Mouse (Mus musculus) midbrain, embryonic 11.5 days (tissue): Measurements from ENCODE around the gene Gm21970. TPM values are rescaled to one million over a fixed set of nuclear protein-coding genes. Genes with fewer than 3 reads are reported as not detected.
A peak's percentile ranks its signal among the peaks of the same experiment; 100 is the strongest.

ENCODE experiments used
- ATAC-seq: fragments of 200-750 bp; cut with Nextera tagmentation; 2 replicates; pipeline ENCODE4 v1.8.0; 2017; ENCODE audit warnings: moderate TSS enrichment, moderate library complexity; ENCODE audit not compliant: low FRiP score
- DNase-seq: peaks from one replicate; pipeline ENCODE4 v3.0.0; 2015; ENCODE audit warnings: low spot score; ENCODE audit errors: missing footprints
- H3K27ac ChIP-seq: fragments of 300-500 bp; sonication (generic); 2 replicates; pipeline ENCODE4 v1.5.1; 2014; ENCODE audit warnings: low read depth, low read length
- H3K27me3 ChIP-seq: fragments of 300-500 bp; sonication (generic); 2 replicates; pipeline ENCODE4 v1.6.1; 2014; ENCODE audit warnings: mild to moderate bottlenecking, low read length, moderate library complexity, mixed read lengths; ENCODE audit not compliant: control insufficient read depth, insufficient read depth
- H3K36me3 ChIP-seq: fragments of 300-500 bp; sonication (generic); 2 replicates; pipeline ENCODE4 v1.6.1; 2014; ENCODE audit warnings: mild to moderate bottlenecking, low read length, moderate library complexity, mixed read lengths; ENCODE audit not compliant: control insufficient read depth, insufficient read depth
- H3K4me1 ChIP-seq: fragments of 300-500 bp; sonication (generic); 2 replicates; pipeline ENCODE4 v1.6.1; 2014; ENCODE audit warnings: low read length; ENCODE audit not compliant: control insufficient read depth, insufficient read depth
- H3K4me2 ChIP-seq: fragments of 300-500 bp; sonication (generic); 2 replicates; pipeline ENCODE4 v1.6.1; 2014; ENCODE audit warnings: mild to moderate bottlenecking, moderate library complexity
- H3K4me3 ChIP-seq: fragments of 300-500 bp; sonication (generic); 2 replicates; pipeline ENCODE4 v1.5.1; 2014; ENCODE audit warnings: low read depth, low read length
- H3K9ac ChIP-seq: fragments of 300-500 bp; sonication (generic); 2 replicates; pipeline ENCODE4 v1.6.1; 2014; ENCODE audit warnings: low read length
- H3K9me3 ChIP-seq: fragments of 300-500 bp; sonication (generic); 2 replicates; pipeline ENCODE4 v1.6.1; 2016; ENCODE audit warnings: low read length; ENCODE audit not compliant: control insufficient read depth
- WGBS: fragments of 180-500 bp; shearing (Covaris S2); extraction: QIAGEN DNeasy Blood & Tissue Kit; methylation state at CpG from one replicate; pipeline ENCODE4 v1.1.7; 2014; 5-methylcytosine and 5-hydroxymethylcytosine counted together
- polyA plus RNA-seq: library from polyadenylated mRNA; unstranded; fragments of >200 nt; fragmentation: Nextera tagmentation; extraction: Ambion mirVana; gene quantifications from 2 replicates; pipeline ENCODE4 v1.2.1, GENCODE M21; 2014

The Gm21970 gene
- polyA plus RNA-seq, 1 experiment from 2014 or later: not detected

DNA sequence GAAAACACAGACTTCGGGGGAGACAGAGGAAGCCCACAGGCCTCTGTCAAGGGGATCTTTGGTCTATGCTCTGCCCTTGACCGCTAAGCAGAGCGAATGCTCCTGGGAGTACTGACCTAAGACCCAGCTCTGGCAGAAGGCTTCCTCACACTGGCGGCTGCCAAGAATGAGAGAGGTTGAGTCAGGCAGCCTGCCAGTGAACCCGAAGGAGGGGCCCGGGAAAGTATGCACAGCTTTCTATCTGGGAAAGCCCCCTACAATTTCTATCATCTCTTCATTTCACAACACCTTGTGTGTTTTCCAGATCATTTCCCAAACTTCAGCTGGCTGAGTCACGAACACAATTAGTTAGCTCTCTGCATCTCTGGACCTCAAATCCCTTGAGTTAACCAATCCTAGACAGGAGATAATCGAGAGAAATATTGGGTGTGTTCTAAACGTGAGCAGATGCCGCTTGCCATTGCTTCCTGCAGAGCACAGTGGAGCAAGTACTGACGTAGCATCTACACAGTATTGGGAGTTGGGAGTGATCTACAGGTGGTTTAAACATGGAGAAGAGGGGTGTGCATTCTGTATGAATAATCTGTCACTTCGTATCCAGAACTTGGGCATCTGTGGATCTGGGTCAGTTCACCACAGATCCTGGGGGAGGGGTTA is 28.8 kb upstream of the Gm21970 start:
- no peak overlapping the region for H3K9ac ChIP-seq
- ATAC-seq: no peak
- H3K9me3 ChIP-seq: no peaks in the 10 kb centered on the region
- H3K27ac ChIP-seq: no peak overlapping the region
- no peaks in the 10 kb centered on the region for H3K27me3 ChIP-seq
- no peak for DNase-seq
- H3K4me1 ChIP-seq: no peaks in the 10 kb centered on the region
- 82% methylated on average over 12 of the region's 12 CpGs for WGBS
- no peak overlapping the region for H3K4me2 ChIP-seq
- H3K36me3 ChIP-seq: no peaks in the 10 kb centered on the region
- no peak overlapping the region for H3K4me3 ChIP-seq

DNA sequence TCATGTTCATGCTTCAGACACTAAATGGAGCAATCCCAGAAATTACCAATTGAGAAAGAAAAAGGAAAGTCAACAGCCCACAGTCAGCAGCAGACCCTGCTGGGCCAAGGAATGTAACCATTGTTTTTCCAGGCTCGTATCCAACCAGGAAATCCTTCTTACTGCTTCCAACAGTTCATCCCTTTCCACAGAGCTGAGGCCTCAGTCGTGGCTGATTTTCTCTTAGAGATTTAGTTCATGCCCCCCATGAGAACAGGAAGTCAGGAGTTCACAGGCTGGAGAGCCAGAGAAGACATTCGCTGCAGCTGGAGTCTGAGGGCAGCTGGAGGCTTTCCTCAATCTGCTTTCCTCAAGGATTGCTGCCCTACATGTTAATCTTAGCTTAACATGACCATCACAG is 28.0 kb upstream of the Gm21970 start:
- no peak for ATAC-seq
- Histone ChIP-seq H3K36me3 (no peaks in the 10 kb centered on the region), H3K9me3 (no peaks in the 10 kb centered on the region), H3K4me1 (no peaks in the 10 kb centered on the region), H3K4me3 (no peak overlapping the region), H3K4me2 (no peak overlapping the region), H3K9ac (no peak overlapping the region), H3K27me3 (no peaks in the 10 kb centered on the region), H3K27ac (no peak overlapping the region)
- DNase-seq: peak; percentile 44
- 42% methylated on average over 3 of the region's 3 CpGs for WGBS

DNA sequence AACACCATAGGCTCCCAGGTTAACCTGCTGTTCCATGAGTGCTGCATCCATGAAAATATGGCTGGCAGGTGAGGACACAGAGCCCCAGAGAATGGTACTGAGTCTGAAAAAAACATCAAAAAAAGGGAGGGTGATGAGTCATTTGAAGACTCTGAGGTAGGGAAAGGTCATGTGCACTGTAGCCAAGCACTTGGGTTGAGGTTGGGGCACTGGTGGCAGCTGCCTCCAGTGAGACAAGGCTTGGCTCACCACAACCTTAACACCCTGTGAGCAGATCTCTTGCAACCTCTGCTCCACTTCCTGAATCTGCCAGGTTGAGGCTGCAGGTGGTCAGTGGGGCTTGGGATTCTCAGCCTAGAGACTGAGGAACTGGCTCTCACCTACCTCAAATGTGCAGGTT is 25.0 kb upstream of the Gm21970 start:
- no peak overlapping the region for H3K4me3 ChIP-seq
- ATAC-seq (no peak), DNase-seq (no peak)
- no peaks in the 10 kb centered on the region for H3K9me3 ChIP-seq
- no peaks in the 10 kb centered on the region for H3K36me3 ChIP-seq
- no peaks in the 10 kb centered on the region for H3K27me3 ChIP-seq
- H3K27ac ChIP-seq: no peak overlapping the region
- no peak overlapping the region for H3K4me2 ChIP-seq
- no peak overlapping the region for H3K9ac ChIP-seq
- no peaks in the 10 kb centered on the region for H3K4me1 ChIP-seq

DNA sequence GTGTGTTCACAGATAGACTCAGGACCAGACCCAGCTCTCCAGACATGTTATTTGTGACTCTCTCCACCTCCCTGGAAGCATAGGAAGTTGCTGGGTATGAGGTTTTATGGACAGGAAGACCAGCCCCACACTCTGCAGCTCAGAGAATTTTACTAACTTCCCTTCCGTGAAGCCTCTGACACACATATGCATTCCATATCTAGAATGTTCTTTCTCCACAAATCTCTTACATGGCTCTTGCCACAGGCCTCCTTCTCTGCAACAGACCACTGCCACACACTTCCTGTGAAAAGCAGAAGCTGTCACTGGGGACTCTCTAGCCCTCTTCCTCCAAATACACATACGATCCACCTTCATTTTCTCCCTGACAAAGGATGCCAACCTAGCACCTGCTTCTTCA is 24.5 kb upstream of the Gm21970 start:
- Histone ChIP-seq H3K27me3 (no peaks in the 10 kb centered on the region), H3K4me3 (no peak overlapping the region), H3K9me3 (no peaks in the 10 kb centered on the region), H3K4me2 (no peak overlapping the region), H3K4me1 (no peaks in the 10 kb centered on the region; the same call in 1 of the 2 replicates), H3K9ac (no peak overlapping the region), H3K36me3 (no peaks in the 10 kb centered on the region), H3K27ac (no peak overlapping the region)
- ATAC-seq (no peak), DNase-seq (no peak)
- 90% methylated on average over 2 of the region's 2 CpGs for WGBS

DNA sequence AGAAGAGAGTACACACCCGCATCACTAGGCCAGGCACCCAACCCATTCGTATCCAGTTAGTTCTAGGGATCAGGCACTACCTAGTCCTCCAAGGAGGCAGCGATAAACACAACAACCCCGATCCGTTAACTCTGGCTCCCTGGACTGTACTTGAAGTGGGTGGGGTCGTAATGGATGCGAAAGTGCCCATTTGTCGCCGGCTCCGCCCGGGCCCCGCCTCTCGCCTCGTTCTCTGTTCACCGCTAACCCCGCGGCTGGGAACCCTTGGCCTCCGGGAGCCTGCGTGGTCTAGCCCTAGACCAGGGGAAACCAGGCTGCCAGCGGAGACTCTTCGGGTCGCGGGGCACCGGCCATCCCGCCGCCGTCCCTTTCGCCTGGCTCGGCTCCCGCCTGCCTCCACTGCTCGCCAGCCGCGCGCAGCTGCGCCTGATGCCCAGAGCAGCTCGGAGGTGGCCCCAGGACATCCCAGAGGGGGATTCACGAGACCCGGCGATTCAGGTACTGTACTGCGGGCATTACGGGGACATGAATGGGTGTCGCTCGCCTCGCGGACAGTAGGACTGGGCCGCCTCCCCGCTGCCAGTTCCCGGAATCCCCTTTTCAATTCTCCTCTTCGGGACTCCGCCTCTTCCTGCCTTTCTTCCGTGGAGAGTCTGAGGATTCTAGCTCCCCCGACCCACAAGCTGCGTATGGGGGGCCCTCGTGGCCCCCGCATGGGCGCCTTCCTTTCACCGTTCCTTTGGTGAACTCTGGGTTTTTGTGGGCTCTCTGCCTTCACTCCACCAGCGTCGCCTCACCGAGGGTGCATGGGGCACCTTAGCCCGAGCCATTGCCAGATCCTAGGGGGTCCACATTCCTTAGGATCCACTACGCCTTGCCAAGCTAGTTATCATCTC is 18.7 kb upstream of the Gm21970 start, which contains the start of gene Ifnar2:
TSS of gene Ifnar2 (plus strand) at position 207 of the 896 bp plus-strand sequence.
- peak within 1 kb of the TSS; percentile 89 for H3K27ac ChIP-seq
- H3K36me3 ChIP-seq: no peaks in the 10 kb centered on the region
- H3K4me1 ChIP-seq: peaks cover 8% of the 10 kb centered on the region
- H3K27me3 ChIP-seq: no peaks in the 10 kb centered on the region
- peak within 1 kb of the TSS; percentile 75 for H3K4me2 ChIP-seq
- DNase-seq (peak; percentile 98), ATAC-seq (peak; percentile 92)
- under 1% methylated on average over 59 of the region's 62 CpGs for WGBS
- no peaks in the 10 kb centered on the region for H3K9me3 ChIP-seq
- H3K9ac ChIP-seq: peak within 1 kb of the TSS; percentile 96
- peak within 1 kb of the TSS; percentile 86 for H3K4me3 ChIP-seq

DNA sequence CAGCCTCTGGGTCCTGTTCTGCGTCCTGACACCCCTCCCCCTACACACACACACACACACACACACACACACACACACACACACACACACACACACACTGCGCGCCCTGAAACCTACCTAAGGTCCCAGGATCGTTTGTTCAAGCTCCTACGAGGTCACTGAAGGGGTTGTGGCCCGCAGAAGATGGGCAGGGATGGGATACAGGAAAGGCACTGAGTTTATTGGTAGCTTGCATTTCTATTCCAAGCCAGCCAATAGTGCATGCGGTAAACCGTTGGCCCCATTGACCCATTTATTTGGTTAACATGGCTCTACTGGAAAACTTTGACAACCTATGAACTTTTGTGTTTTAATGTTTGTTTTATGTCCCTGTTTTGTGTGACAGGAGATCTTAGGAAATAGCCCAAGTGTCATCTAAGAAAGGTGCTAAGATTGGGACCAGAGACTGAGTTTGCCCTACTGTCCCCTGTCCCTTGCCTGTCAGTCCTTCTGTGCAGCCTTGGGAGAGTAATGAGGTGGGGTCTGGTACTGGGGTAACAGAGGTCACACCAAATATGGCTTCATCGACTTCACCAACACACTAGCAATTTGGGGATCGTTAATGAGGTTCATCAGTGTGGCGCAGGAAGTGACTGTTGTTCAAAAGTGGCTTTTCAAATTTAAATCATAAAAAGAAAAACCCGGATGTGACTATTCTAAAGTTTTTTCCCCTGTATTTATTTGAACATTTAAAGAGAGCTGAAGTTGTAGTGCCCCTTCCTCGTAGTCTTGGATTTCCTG is 17.9 kb upstream of the Gm21970 start:
- peak overlapping the region; percentile 75 for H3K4me2 ChIP-seq
- DNase-seq (no peak), ATAC-seq (no peak; the same call in 1 of the 2 replicates)
- WGBS: 54% methylated on average over 13 of the region's 13 CpGs
- no peaks in the 10 kb centered on the region for H3K27me3 ChIP-seq
- no peaks in the 10 kb centered on the region for H3K9me3 ChIP-seq
- peaks cover 9% of the 10 kb centered on the region for H3K4me1 ChIP-seq
- peak overlapping the region; percentile 89; the same call in 1 of the 2 replicates for H3K27ac ChIP-seq
- H3K4me3 ChIP-seq: peak overlapping the region; percentile 86
- peak overlapping the region; percentile 96 for H3K9ac ChIP-seq
- H3K36me3 ChIP-seq: no peaks in the 10 kb centered on the region

DNA sequence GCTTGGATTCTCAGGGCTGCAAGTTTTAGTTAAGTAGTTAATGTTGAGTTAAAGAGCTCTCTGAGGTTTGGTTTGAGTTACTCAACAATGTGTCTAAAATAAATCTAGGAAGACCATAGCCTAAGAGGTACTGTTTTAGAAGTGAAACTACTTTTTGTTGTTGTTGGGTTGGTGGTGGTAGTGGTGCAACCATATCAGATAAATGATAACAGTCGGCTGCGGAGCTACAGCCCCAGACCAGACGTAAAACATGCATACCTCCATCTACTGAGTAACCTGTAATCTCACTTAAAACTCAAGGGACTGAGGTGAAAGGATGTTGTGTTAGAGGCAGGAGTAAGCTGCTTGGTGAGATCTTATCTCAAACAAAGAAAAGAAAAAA is 17.3 kb upstream of the Gm21970 start:
- WGBS: 93% methylated on average over 3 of the region's 3 CpGs
- H3K9me3 ChIP-seq: no peaks in the 10 kb centered on the region
- H3K27me3 ChIP-seq: no peaks in the 10 kb centered on the region
- H3K4me3 ChIP-seq: no peak overlapping the region
- no peak overlapping the region for H3K9ac ChIP-seq
- ATAC-seq: no peak
- no peaks in the 10 kb centered on the region for H3K36me3 ChIP-seq
- H3K27ac ChIP-seq: no peak overlapping the region
- H3K4me1 ChIP-seq: peaks cover 12% of the 10 kb centered on the region
- H3K4me2 ChIP-seq: no peak overlapping the region
- DNase-seq: no peak

DNA sequence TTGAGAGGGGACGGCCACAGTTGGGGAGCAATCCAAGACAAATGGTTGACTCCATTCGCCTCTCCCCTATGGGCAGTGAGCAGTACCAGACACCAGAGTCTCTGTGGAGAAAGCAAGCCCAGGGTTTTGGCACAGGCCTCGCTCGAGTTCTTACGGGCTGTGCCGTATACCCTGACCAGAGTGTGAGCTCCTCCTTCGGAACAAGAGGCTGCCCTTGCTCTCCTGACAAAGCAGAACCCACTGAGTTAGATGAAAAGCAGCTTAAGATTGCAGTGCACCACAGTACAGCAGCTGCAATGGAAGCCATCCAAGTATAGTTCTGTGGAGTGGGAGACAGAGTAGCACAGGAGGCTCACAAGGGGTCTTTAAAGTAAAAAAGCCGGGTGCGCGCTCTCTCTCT is 14.8 kb upstream of the Gm21970 start:
- H3K27me3 ChIP-seq: no peaks in the 10 kb centered on the region
- no peak overlapping the region for H3K9ac ChIP-seq
- H3K4me1 ChIP-seq: peaks cover 12% of the 10 kb centered on the region
- H3K27ac ChIP-seq: no peak overlapping the region
- DNase-seq: peak; percentile 64
- no peak overlapping the region for H3K4me3 ChIP-seq
- H3K4me2 ChIP-seq: no peak overlapping the region
- no peak for ATAC-seq
- 95% methylated on average over 10 of the region's 10 CpGs for WGBS
- no peaks in the 10 kb centered on the region for H3K36me3 ChIP-seq
- H3K9me3 ChIP-seq: no peaks in the 10 kb centered on the region
